Mouse (Mus musculus): ENCODE data around the gene Vwa3b. TPM values are rescaled to one million over a fixed set of nuclear protein-coding genes. Genes with fewer than 3 reads are reported as not detected.

Gene Vwa3b
- total RNA-seq, 1 experiment, result 17.5 TPM

DNA sequence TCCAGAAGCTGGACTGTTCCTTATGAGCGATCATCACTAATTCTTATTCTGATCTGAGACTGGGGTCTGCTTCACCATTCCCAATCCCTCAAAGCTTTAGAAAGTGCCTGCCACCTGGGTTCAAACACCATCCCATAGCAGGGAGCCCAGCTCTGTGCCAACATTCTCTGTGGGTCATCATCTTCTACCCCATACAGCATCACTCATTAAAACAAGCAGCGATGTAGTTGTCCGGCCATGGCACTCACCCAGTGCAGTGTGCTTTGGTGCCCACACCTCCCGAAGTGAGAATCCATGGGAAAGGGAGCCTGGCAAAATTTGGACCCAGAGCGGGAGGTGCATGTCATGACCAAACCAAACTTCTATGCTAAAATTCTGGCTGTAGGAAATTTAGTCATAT is 193.2 kb downstream of the Vwa3b start:
- H3K4me1 ChIP-seq (ENCODE audit: control insufficient read depth in 2 of 2, insufficient read depth in 2 of 2, low read length in 2 of 2, poor library complexity in 1 of 2), result no peaks in the 10 kb centered on the region
- DNase-seq (ENCODE audit: low read depth, low spot score), result no peak
- H3K9ac ChIP-seq (ENCODE audit: insufficient read depth, low read depth, low read length, poor library complexity, severe bottlenecking), result no peak overlapping the region
- H3K27ac ChIP-seq (ENCODE audit: insufficient read depth, low read depth, low read length, poor library complexity, severe bottlenecking), result no peak overlapping the region
- TF ChIP-seq MAFK (IDR thresholded peaks at IDR 0.05; ENCODE audit: insufficient read depth, low read depth, low read length) (no peak), CHD2 (IDR thresholded peaks at IDR 0.05; ENCODE audit: low read depth, low read length) (no peak), ZC3H11A (IDR thresholded peaks at IDR 0.05; ENCODE audit: borderline replicate concordance, low read depth, low read length) (no peak), HCFC1 (IDR thresholded peaks at IDR 0.05; ENCODE audit: borderline replicate concordance, insufficient read depth, low read length) (no peak), ZNF384 (IDR thresholded peaks at IDR 0.05; ENCODE audit: low read depth, low read length) (no peak)
- no peaks in the 10 kb centered on the region for H3K36me3 ChIP-seq (ENCODE audit: control insufficient read depth, insufficient read depth, low read length, poor library complexity, severe bottlenecking)
- H3K9me3 ChIP-seq (ENCODE audit: control insufficient read depth, insufficient read depth, low read depth, low read length), result no peaks in the 10 kb centered on the region
- H3K4me3 ChIP-seq (ENCODE audit: insufficient read depth in 1 of 2, low read depth in 1 of 2, low read length in 2 of 2, poor library complexity in 1 of 2, severe bottlenecking in 1 of 2), result no peak overlapping the region
- in situ Hi-C loops (cut with MboI; ENCODE audit: low sequenced_read_pairs in 2 of 2, unreplicated experiment in 2 of 2), result no loop called here

- TF ChIP-seq ZNF384 (IDR thresholded peaks at IDR 0.05; ENCODE audit: low read depth, low read length), result no peak
- TF ChIP-seq CHD2 (IDR thresholded peaks at IDR 0.05; ENCODE audit: low read depth, low read length), result no peak
- no peak for TF ChIP-seq MAFK (IDR thresholded peaks at IDR 0.05; ENCODE audit: insufficient read depth, low read depth, low read length)
- no peak for TF ChIP-seq HCFC1 (IDR thresholded peaks at IDR 0.05; ENCODE audit: borderline replicate concordance, insufficient read depth, low read length)
- TF ChIP-seq ZC3H11A (IDR thresholded peaks at IDR 0.05; ENCODE audit: borderline replicate concordance, low read depth, low read length), result no peak
- no peak overlapping the region for H3K9ac ChIP-seq (ENCODE audit: insufficient read depth, low read depth, low read length, poor library complexity, severe bottlenecking)
- DNase-seq (ENCODE audit: low read depth, low spot score), result no peak
These were observed 193.9 kb downstream of the Vwa3b start for GRCm38 (mm10) chr1:37220134-37220907.

DNA sequence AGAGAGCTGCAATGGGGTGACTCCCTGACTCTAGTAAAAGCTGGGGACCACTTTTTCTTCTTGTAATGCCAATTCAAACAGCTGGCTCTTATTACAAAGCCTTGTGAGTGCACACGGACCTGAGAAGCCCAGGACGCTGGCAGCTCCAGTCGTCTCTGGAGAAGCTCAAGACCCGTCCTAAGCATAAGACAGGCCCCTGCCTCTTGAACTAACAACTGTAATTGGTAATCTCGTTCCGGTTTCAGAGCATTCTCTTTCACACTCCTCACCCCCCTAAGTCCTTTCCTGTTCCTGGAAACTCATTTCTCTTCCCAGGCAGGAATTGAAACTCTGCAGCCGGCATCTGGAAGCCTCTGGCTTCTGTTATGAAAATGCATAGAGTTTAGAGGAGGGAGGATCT is 195.6 kb downstream of the Vwa3b start:
- H3K9me3 ChIP-seq (ENCODE audit: control insufficient read depth, insufficient read depth, low read depth, low read length), result no peaks in the 10 kb centered on the region
- H3K9ac ChIP-seq (ENCODE audit: insufficient read depth, low read depth, low read length, poor library complexity, severe bottlenecking), result no peak overlapping the region
- in situ Hi-C loops (cut with MboI; ENCODE audit: low sequenced_read_pairs in 2 of 2, unreplicated experiment in 2 of 2), result no loop called here
- H3K4me3 ChIP-seq (ENCODE audit: insufficient read depth in 1 of 2, low read depth in 1 of 2, low read length in 2 of 2, poor library complexity in 1 of 2, severe bottlenecking in 1 of 2), result no peak overlapping the region
- no peak for TF ChIP-seq HCFC1 (IDR thresholded peaks at IDR 0.05; ENCODE audit: borderline replicate concordance, insufficient read depth, low read length)
- no peak for TF ChIP-seq ZC3H11A (IDR thresholded peaks at IDR 0.05; ENCODE audit: borderline replicate concordance, low read depth, low read length)
- no peak for TF ChIP-seq ZNF384 (IDR thresholded peaks at IDR 0.05; ENCODE audit: low read depth, low read length)
- TF ChIP-seq MAFK (IDR thresholded peaks at IDR 0.05; ENCODE audit: insufficient read depth, low read depth, low read length), result no peak
- TF ChIP-seq CHD2 (IDR thresholded peaks at IDR 0.05; ENCODE audit: low read depth, low read length), result no peak
- no peaks in the 10 kb centered on the region for H3K4me1 ChIP-seq (ENCODE audit: control insufficient read depth in 2 of 2, insufficient read depth in 2 of 2, low read length in 2 of 2, poor library complexity in 1 of 2)
- no peak for DNase-seq (ENCODE audit: low read depth, low spot score)
- H3K27ac ChIP-seq (ENCODE audit: insufficient read depth, low read depth, low read length, poor library complexity, severe bottlenecking), result no peak overlapping the region
- H3K36me3 ChIP-seq (ENCODE audit: control insufficient read depth, insufficient read depth, low read length, poor library complexity, severe bottlenecking), result no peaks in the 10 kb centered on the region

More at GRCm38 (mm10) chr1:37220134-37220907, 193.9 kb downstream of the Vwa3b start:
- in situ Hi-C loops (cut with MboI; ENCODE audit: low sequenced_read_pairs in 2 of 2, unreplicated experiment in 2 of 2), result no loop called here
- no peak overlapping the region for H3K27ac ChIP-seq (ENCODE audit: insufficient read depth, low read depth, low read length, poor library complexity, severe bottlenecking)
- H3K9me3 ChIP-seq (ENCODE audit: control insufficient read depth, insufficient read depth, low read depth, low read length), result no peaks in the 10 kb centered on the region
- H3K36me3 ChIP-seq (ENCODE audit: control insufficient read depth, insufficient read depth, low read length, poor library complexity, severe bottlenecking), result no peaks in the 10 kb centered on the region
- H3K4me1 ChIP-seq (ENCODE audit: control insufficient read depth in 2 of 2, insufficient read depth in 2 of 2, low read length in 2 of 2, poor library complexity in 1 of 2), result no peaks in the 10 kb centered on the region
- H3K4me3 ChIP-seq (ENCODE audit: insufficient read depth in 1 of 2, low read depth in 1 of 2, low read length in 2 of 2, poor library complexity in 1 of 2, severe bottlenecking in 1 of 2), result no peak overlapping the region

- in situ Hi-C loops (cut with MboI; ENCODE audit: low sequenced_read_pairs in 2 of 2, unreplicated experiment in 2 of 2), result loop anchor here in 1 of 2 experiments (25.0 kb wide), 1 partner anchor 443 kb away; no protein-coding TSS in a partner anchor
- H3K36me3 ChIP-seq (ENCODE audit: control insufficient read depth, insufficient read depth, low read length, poor library complexity, severe bottlenecking), result no peaks in the 10 kb centered on the region
- no peak for DNase-seq (ENCODE audit: low read depth, low spot score)
These were observed 204.0 kb downstream of the Vwa3b start for GRCm38 (mm10) chr1:37230404-37230803.

More at GRCm38 (mm10) chr1:37230404-37230803, 204.0 kb downstream of the Vwa3b start:
- Histone ChIP-seq H3K4me3 (ENCODE audit: insufficient read depth in 1 of 2, low read depth in 1 of 2, low read length in 2 of 2, poor library complexity in 1 of 2, severe bottlenecking in 1 of 2) (no peak overlapping the region), H3K4me1 (ENCODE audit: control insufficient read depth in 2 of 2, insufficient read depth in 2 of 2, low read length in 2 of 2, poor library complexity in 1 of 2) (no peaks in the 10 kb centered on the region), H3K9me3 (ENCODE audit: control insufficient read depth, insufficient read depth, low read depth, low read length) (no peaks in the 10 kb centered on the region), H3K27ac (ENCODE audit: insufficient read depth, low read depth, low read length, poor library complexity, severe bottlenecking) (no peak overlapping the region), H3K9ac (ENCODE audit: insufficient read depth, low read depth, low read length, poor library complexity, severe bottlenecking) (no peak overlapping the region)
- no peak for TF ChIP-seq MAFK (IDR thresholded peaks at IDR 0.05; ENCODE audit: insufficient read depth, low read depth, low read length)
- no peak for TF ChIP-seq ZC3H11A (IDR thresholded peaks at IDR 0.05; ENCODE audit: borderline replicate concordance, low read depth, low read length)
- no peak for TF ChIP-seq ZNF384 (IDR thresholded peaks at IDR 0.05; ENCODE audit: low read depth, low read length)
- no peak for TF ChIP-seq HCFC1 (IDR thresholded peaks at IDR 0.05; ENCODE audit: borderline replicate concordance, insufficient read depth, low read length)
- TF ChIP-seq CHD2 (IDR thresholded peaks at IDR 0.05; ENCODE audit: low read depth, low read length), result no peak

Measured in ES-E14 (cell line).